Mouse (Mus musculus) liver, postnatal 0 days (tissue): ENCODE data around the gene Gja8.

Experiments
- CTCF ChIP-seq: sonication (generic); IDR thresholded peaks from 2 replicates; pipeline ENCODE4 v1.5.1; 2016; ENCODE audit warnings: antibody characterized with exemption, low read depth
- EP300 ChIP-seq: IDR thresholded peaks from 2 replicates; pipeline ENCODE4 v1.6.1; 2016; ENCODE audit warnings: antibody characterized with exemption, low read depth, mild to moderate bottlenecking

GRCm38 (mm10) chr3:96925920-96926319 is at the start of gene Gja8:
- no peak for TF ChIP-seq CTCF
- no peak for TF ChIP-seq EP300
